Mouse (Mus musculus) naive thymus-derived CD4-positive, alpha-beta T cell, adult 2 months (primary cell): ENCODE results near the gene Dnajc12.
"Not testable (repeated sequence)": the region's sequence is repeated elsewhere in the genome, so short reads cannot be mapped to it uniquely, and the experiment has no call there.

Source experiments
- DNase-seq: peaks from one replicate; pipeline ENCODE4 v3.0.0-alpha.2; 2011; ENCODE audit warnings: low read depth

Gene Dnajc12

GRCm38 (mm10) chr10:63429785-63430305, 47.6 kb downstream of the Dnajc12 start, which contains the start of gene Ctnna3:
Gene Ctnna3, plus strand, starts transcription at chr10:63430098.
- peak; percentile 96 for DNase-seq

GRCm38 (mm10) chr10:63431221-63431736, 49.0 kb downstream of the Dnajc12 start:
- DNase-seq: peak; percentile 4

GRCm38 (mm10) chr10:63432099-63432498, 49.9 kb downstream of the Dnajc12 start:
- DNase-seq: no peak

- DNase-seq: no peak
These were observed 50.6 kb downstream of the Dnajc12 start for GRCm38 (mm10) chr10:63432887-63433286.

GRCm38 (mm10) chr10:63438736-63439262, 56.6 kb downstream of the Dnajc12 start:
- no peak for DNase-seq

- no peak for DNase-seq
These were observed 57.5 kb downstream of the Dnajc12 start for GRCm38 (mm10) chr10:63439694-63440228.

- not testable (repeated sequence) for DNase-seq
These were observed 62.6 kb downstream of the Dnajc12 start for GRCm38 (mm10) chr10:63444602-63445387.

- DNase-seq: no peak
These were observed 71.7 kb downstream of the Dnajc12 start for GRCm38 (mm10) chr10:63453926-63454325.

GRCm38 (mm10) chr10:63455110-63455878, 73.1 kb downstream of the Dnajc12 start:
- no peak for DNase-seq

- no peak for DNase-seq
These were observed 75.3 kb downstream of the Dnajc12 start for GRCm38 (mm10) chr10:63457292-63458128.
